Mouse (Mus musculus): ENCODE measurements around the gene Prkcsh. TPM values are rescaled to one million over a fixed set of nuclear protein-coding genes. Genes with fewer than 3 reads are reported as not detected.

Gene Prkcsh
- total and polyA plus RNA-seq, 2 experiments from 2014 or later: 69.7 to 84.9 TPM

- WGBS: 48% methylated on average over 7 of the region's 7 CpGs
- Histone ChIP-seq H3K9me3 (ENCODE audit: low read length) (no peaks in the 10 kb centered on the region), H3K4me3 (ENCODE audit: low read length) (no peak overlapping the region), H3K27ac (no peak overlapping the region), H3K4me2 (ENCODE audit: low read depth, low read length) (no peak overlapping the region), H3K9ac (replicated peaks; ENCODE audit: low read length) (no peak overlapping the region), H3K4me1 (ENCODE audit: insufficient read depth, low read length) (peaks cover 11% of the 10 kb centered on the region; the same call in 1 of the 2 replicates), H3K36me3 (ENCODE audit: insufficient read depth, low read length) (peaks cover 7% of the 10 kb centered on the region; the same call in 1 of the 2 replicates), H3K27me3 (ENCODE audit: insufficient read depth, low read length) (no peaks in the 10 kb centered on the region)
- no peak for ATAC-seq
- DNase-seq (ENCODE audit: low spot score): no peak
- no peak for TF ChIP-seq CTCF (IDR thresholded peaks at IDR 0.05; ENCODE audit: low read depth)
Observed at GRCm38 (mm10) chr9:22053657-22054056, 51.1 kb downstream of the Prkcsh start.

- peak; percentile 93 for DNase-seq (ENCODE audit: low spot score)
- Histone ChIP-seq H3K4me2 (ENCODE audit: low read depth, low read length) (peak overlapping the region; percentile 59), H3K9ac (replicated peaks; ENCODE audit: low read length) (no peak overlapping the region; the same call in 1 of the 2 replicates), H3K27me3 (ENCODE audit: insufficient read depth, low read length) (no peaks in the 10 kb centered on the region), H3K4me1 (ENCODE audit: insufficient read depth, low read length) (peaks cover 5% of the 10 kb centered on the region; the same call in 1 of the 2 replicates), H3K4me3 (ENCODE audit: low read length) (peak overlapping the region; percentile 25), H3K27ac (no peak overlapping the region), H3K36me3 (ENCODE audit: insufficient read depth, low read length) (peaks cover 12% of the 10 kb centered on the region), H3K9me3 (ENCODE audit: low read length) (no peaks in the 10 kb centered on the region)
- peak; percentile 35 for ATAC-seq
- peak; percentile 79 for TF ChIP-seq CTCF (IDR thresholded peaks at IDR 0.05; ENCODE audit: low read depth)
- 1% methylated on average over 32 of the region's 32 CpGs for WGBS
Observed at GRCm38 (mm10) chr9:22054411-22055076, 51.9 kb downstream of the Prkcsh start.

DNA sequence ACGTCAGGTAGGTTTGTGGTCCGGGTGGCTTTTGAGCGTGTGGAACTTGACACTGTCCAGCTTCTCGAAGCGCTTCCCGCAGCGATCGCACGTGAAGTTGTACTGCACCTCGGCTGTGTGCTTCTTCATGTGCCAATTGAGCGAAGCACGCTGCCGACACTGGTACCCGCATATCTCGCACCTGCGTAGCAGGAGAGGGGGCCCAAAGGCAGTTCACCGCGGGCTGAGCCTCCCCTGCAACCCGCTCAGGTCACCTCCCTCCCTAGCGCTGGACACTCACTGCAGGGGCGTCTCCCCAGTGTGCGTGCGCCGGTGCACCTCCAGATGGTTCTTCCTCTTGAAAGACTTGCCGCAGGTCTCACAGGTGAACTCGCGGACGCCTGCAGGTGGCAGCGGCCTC is 53.1 kb downstream of the Prkcsh start:
- ATAC-seq (no peak), DNase-seq (ENCODE audit: low spot score) (peak; percentile 22)
- Histone ChIP-seq H3K36me3 (ENCODE audit: insufficient read depth, low read length) (peaks cover 16% of the 10 kb centered on the region), H3K9ac (replicated peaks; ENCODE audit: low read length) (no peak overlapping the region), H3K27me3 (ENCODE audit: insufficient read depth, low read length) (no peaks in the 10 kb centered on the region), H3K4me3 (ENCODE audit: low read length) (no peak overlapping the region), H3K27ac (no peak overlapping the region), H3K4me1 (ENCODE audit: insufficient read depth, low read length) (peaks cover 5% of the 10 kb centered on the region; the same call in 1 of the 2 replicates), H3K4me2 (ENCODE audit: low read depth, low read length) (no peak overlapping the region), H3K9me3 (ENCODE audit: low read length) (no peaks in the 10 kb centered on the region)
- 40% methylated on average over 29 of the region's 29 CpGs for WGBS
- no peak for TF ChIP-seq CTCF (IDR thresholded peaks at IDR 0.05; ENCODE audit: low read depth)

DNA sequence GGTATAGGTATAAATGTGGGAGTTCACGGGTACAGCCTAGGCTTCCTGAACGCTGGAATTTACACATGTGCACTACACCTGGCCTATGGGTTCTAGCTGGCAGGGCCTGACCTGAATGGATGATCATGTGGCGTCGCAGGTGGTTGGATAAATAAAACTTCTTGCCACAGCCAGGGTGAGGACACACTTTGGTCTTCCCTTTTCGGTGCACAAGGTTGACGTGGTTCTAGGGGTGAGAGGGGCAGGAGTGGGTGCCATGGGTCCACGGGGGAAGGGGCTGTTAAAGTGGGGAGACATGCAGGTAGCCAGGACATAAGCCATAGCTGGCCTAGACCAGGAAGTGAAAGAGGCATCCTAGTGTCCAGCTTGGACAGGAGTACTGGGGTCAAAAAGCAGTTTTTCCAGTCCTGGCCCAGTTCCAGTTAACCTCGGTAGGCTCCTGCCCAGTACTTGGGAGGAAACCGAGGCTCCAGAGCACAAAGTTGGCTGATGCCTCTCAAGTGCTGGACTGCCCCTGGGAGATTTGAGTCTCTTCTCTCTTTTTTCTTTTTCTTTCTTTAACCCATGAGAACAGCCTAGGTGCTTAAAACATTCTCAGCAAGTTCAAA is 53.8 kb downstream of the Prkcsh start:
- DNase-seq (ENCODE audit: low spot score) (no peak), ATAC-seq (no peak)
- Histone ChIP-seq H3K9me3 (ENCODE audit: low read length) (no peaks in the 10 kb centered on the region), H3K9ac (replicated peaks; ENCODE audit: low read length) (no peak overlapping the region), H3K27ac (no peak overlapping the region), H3K4me2 (ENCODE audit: low read depth, low read length) (no peak overlapping the region), H3K27me3 (ENCODE audit: insufficient read depth, low read length) (no peaks in the 10 kb centered on the region), H3K4me1 (ENCODE audit: insufficient read depth, low read length) (peaks cover 5% of the 10 kb centered on the region; the same call in 1 of the 2 replicates), H3K36me3 (ENCODE audit: insufficient read depth, low read length) (peaks cover 21% of the 10 kb centered on the region), H3K4me3 (ENCODE audit: low read length) (no peak overlapping the region)
- no peak for TF ChIP-seq CTCF (IDR thresholded peaks at IDR 0.05; ENCODE audit: low read depth)
- 76% methylated on average over 9 of the region's 9 CpGs for WGBS

DNA sequence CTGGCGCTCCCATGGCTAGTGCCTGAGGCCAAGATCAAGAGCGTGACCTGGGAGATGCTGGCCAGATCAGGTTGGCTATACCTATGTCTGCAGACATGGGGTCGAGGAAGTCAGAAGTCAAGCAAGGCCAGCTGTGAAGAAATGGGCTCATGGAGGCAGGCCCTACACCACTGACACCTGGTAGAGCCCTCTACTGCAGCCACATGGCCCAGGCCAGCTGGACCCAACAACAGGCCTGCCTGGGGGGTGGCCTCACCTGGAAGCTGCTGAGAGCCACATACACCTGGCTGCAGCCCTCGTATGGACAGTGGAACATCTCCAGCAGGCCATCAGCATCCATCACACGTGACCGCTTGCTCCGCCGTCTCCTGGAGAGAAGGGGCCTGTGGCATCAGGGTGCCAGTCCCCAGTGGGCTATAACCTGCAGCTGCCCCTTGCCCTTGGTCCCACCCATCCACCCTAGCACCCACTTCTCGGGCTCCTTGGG is 54.5 kb downstream of the Prkcsh start:
- ATAC-seq (no peak), DNase-seq (ENCODE audit: low spot score) (no peak)
- no peaks in the 10 kb centered on the region for H3K27me3 ChIP-seq (ENCODE audit: insufficient read depth, low read length)
- H3K9ac ChIP-seq (replicated peaks; ENCODE audit: low read length): no peak overlapping the region
- TF ChIP-seq CTCF (IDR thresholded peaks at IDR 0.05; ENCODE audit: low read depth): no peak
- WGBS: 90% methylated on average over 9 of the region's 9 CpGs
- no peaks in the 10 kb centered on the region for H3K9me3 ChIP-seq (ENCODE audit: low read length)
- peaks cover 5% of the 10 kb centered on the region; the same call in 1 of the 2 replicates for H3K4me1 ChIP-seq (ENCODE audit: insufficient read depth, low read length)
- peaks cover 23% of the 10 kb centered on the region for H3K36me3 ChIP-seq (ENCODE audit: insufficient read depth, low read length)
- H3K4me3 ChIP-seq (ENCODE audit: low read length): no peak overlapping the region
- no peak overlapping the region for H3K4me2 ChIP-seq (ENCODE audit: low read depth, low read length)
- H3K27ac ChIP-seq: no peak overlapping the region

DNA sequence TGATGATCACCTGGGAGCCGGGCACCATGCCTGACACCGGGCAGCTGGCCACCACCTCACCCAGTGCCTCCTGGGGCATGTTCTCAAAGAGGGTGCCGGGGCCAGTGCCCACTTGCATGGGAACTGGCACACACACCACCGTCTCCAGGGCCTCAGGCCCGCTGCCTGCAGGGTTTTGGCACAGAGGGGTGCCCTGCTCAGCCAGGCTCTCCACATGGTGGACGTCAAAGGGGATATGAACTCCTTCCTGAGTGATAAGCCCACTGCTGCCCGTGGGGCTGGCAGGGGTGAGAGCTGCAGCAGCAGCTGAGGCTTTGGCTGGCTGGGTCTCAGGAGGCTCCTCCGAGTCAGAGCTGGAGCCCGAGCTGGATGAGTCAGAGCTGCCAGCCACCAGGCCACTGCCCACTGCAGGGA is 55.4 kb downstream of the Prkcsh start:
- TF ChIP-seq CTCF (IDR thresholded peaks at IDR 0.05; ENCODE audit: low read depth): no peak
- 49% methylated on average over 9 of the region's 9 CpGs for WGBS
- H3K4me2 ChIP-seq (ENCODE audit: low read depth, low read length): no peak overlapping the region
- no peak overlapping the region for H3K9ac ChIP-seq (replicated peaks; ENCODE audit: low read length)
- peaks cover 5% of the 10 kb centered on the region; the same call in 1 of the 2 replicates for H3K4me1 ChIP-seq (ENCODE audit: insufficient read depth, low read length)
- no peak overlapping the region for H3K4me3 ChIP-seq (ENCODE audit: low read length)
- no peaks in the 10 kb centered on the region for H3K27me3 ChIP-seq (ENCODE audit: insufficient read depth, low read length)
- H3K9me3 ChIP-seq (ENCODE audit: low read length): no peaks in the 10 kb centered on the region
- no peak overlapping the region for H3K27ac ChIP-seq
- DNase-seq (ENCODE audit: low spot score) (peak; percentile 56), ATAC-seq (peak; percentile 27; the same call in 1 of the 2 replicates)
- H3K36me3 ChIP-seq (ENCODE audit: insufficient read depth, low read length): peaks cover 24% of the 10 kb centered on the region

All from hindbrain, postnatal 0 days (tissue).